Mouse (Mus musculus) intestine, postnatal 0 days (tissue): Measurements from ENCODE around the gene Cdkal1. TPM values are rescaled to one million over a fixed set of nuclear protein-coding genes. Genes with fewer than 3 reads are reported as not detected.

Experiments
- ATAC-seq: fragments of 200-750 bp; cut with Nextera tagmentation; 2 replicates; pipeline ENCODE4 v1.8.0; 2017; ENCODE audit warnings: mild to moderate bottlenecking, moderate TSS enrichment, moderate library complexity
- H3K27ac ChIP-seq: fragments of 300-500 bp; sonication (generic); 2 replicates; pipeline ENCODE4 v1.5.1; 2014; ENCODE audit warnings: mild to moderate bottlenecking, low read depth, low read length, moderate library complexity
- H3K27me3 ChIP-seq: fragments of 300-500 bp; sonication (generic); replicated peaks from 2 replicates; pipeline ENCODE4 v1.6.1; 2014; ENCODE audit warnings: low read length, mixed read lengths; ENCODE audit not compliant: control insufficient read depth, insufficient read depth
- H3K36me3 ChIP-seq: fragments of 300-500 bp; sonication (generic); 2 replicates; pipeline ENCODE4 v1.6.1; 2014; ENCODE audit warnings: mild to moderate bottlenecking, moderate library complexity; ENCODE audit not compliant: control insufficient read depth, insufficient read depth
- H3K4me1 ChIP-seq: fragments of 300-500 bp; sonication (generic); replicated peaks from 2 replicates; pipeline ENCODE4 v1.6.1; 2014; ENCODE audit warnings: antibody characterized with exemption, low read length, mixed read lengths; ENCODE audit not compliant: control insufficient read depth, insufficient read depth
- H3K4me2 ChIP-seq: fragments of 300-500 bp; sonication (generic); replicated peaks from 2 replicates; pipeline ENCODE4 v1.6.1; 2014; ENCODE audit warnings: low read depth, mild to moderate bottlenecking, moderate library complexity
- H3K4me3 ChIP-seq: fragments of 300-500 bp; sonication (generic); 2 replicates; pipeline ENCODE4 v1.5.1; 2014; ENCODE audit warnings: low read depth, low read length
- H3K9ac ChIP-seq: fragments of 300-500 bp; sonication (generic); 2 replicates; pipeline ENCODE4 v1.6.1; 2014; ENCODE audit warnings: mild to moderate bottlenecking, low read depth, low read length
- H3K9me3 ChIP-seq: fragments of 300-500 bp; sonication (generic); 2 replicates; pipeline ENCODE4 v1.6.1; 2016; ENCODE audit warnings: mixed run types; ENCODE audit not compliant: control insufficient read depth
- CTCF ChIP-seq: sonication (generic); IDR thresholded peaks from 2 replicates; pipeline ENCODE4 v1.5.1; 2016; ENCODE audit warnings: low read depth, mild to moderate bottlenecking, control low read depth, antibody characterized with exemption, moderate library complexity
- WGBS: fragments of 180-500 bp; shearing (Covaris S2); extraction: QIAGEN DNeasy Blood & Tissue Kit; methylation state at CpG from one replicate; pipeline ENCODE4 v1.1.7; 2014; 5-methylcytosine and 5-hydroxymethylcytosine counted together
- polyA plus RNA-seq: library from polyadenylated mRNA; unstranded; fragments of >200 nt; fragmentation: Nextera tagmentation; extraction: Ambion mirVana; gene quantifications from 2 replicates; pipeline ENCODE4 v1.2.1, GENCODE M21; 2015

The Cdkal1 gene
- polyA plus RNA-seq, 1 experiment from 2014 or later = 13.5 TPM

- H3K27me3 ChIP-seq = no peaks in the 10 kb centered on the region
- no peak overlapping the region for H3K9ac ChIP-seq
- H3K27ac ChIP-seq = no peak overlapping the region; the same call in 1 of the 2 replicates
- 0 out of 2 replicates have a peak, but pooled peaks cover 2% of the 10 kb centered on the region for H3K4me1 ChIP-seq
- H3K4me3 ChIP-seq = no peak overlapping the region
- no peaks in the 10 kb centered on the region for H3K36me3 ChIP-seq
- 51% methylated on average over 6 of the region's 6 CpGs for WGBS
- ATAC-seq = peak; percentile 54; the same call in 1 of the 2 replicates
- no peaks in the 10 kb centered on the region for H3K9me3 ChIP-seq
- H3K4me2 ChIP-seq = no peak overlapping the region
- TF ChIP-seq CTCF = no peak
These were observed 352.1 kb downstream of the Cdkal1 start for GRCm38 (mm10) chr13:29503147-29504044.

DNA sequence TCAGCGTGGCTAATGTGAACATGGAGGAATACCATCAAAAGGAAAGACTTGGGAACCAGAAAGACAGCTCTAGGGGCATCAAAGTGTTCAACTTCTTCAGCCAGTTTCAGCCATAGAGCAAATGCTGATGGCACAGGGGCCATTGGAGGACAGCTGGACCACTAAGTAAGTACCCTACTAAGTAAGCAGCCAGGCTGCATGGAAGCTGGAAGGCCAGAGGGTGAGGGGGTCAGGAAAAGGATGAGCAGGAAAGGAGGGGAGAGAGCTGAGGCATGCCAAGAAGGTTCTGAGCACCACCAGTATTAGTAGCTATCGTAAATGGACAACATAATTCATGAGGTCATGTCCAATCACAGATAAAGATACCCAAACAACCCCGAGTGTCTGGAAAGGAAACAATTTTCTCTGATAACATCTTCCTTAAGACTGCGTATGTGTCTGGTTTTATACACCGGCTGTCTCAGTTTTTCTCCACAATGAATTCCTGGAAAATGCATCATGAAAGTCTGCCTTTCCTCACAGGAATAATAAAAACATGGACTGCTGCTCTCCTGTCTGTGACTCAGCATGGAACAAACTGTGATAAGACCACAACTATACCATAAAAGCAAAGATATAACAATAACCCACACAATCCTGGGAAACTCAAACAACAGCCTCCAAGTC lies 352.9 kb downstream of the Cdkal1 start:
- H3K27me3 ChIP-seq = no peaks in the 10 kb centered on the region
- H3K36me3 ChIP-seq = no peaks in the 10 kb centered on the region
- no peak overlapping the region for H3K9ac ChIP-seq
- peak; percentile 87 for ATAC-seq
- 33% methylated on average over 5 of the region's 5 CpGs for WGBS
- H3K9me3 ChIP-seq = no peaks in the 10 kb centered on the region
- no peak overlapping the region; the same call in 1 of the 2 replicates for H3K27ac ChIP-seq
- H3K4me1 ChIP-seq = 0 out of 2 replicates have a peak, but pooled peaks cover 2% of the 10 kb centered on the region
- H3K4me2 ChIP-seq = no peak overlapping the region
- no peak for TF ChIP-seq CTCF
- H3K4me3 ChIP-seq = no peak overlapping the region

DNA sequence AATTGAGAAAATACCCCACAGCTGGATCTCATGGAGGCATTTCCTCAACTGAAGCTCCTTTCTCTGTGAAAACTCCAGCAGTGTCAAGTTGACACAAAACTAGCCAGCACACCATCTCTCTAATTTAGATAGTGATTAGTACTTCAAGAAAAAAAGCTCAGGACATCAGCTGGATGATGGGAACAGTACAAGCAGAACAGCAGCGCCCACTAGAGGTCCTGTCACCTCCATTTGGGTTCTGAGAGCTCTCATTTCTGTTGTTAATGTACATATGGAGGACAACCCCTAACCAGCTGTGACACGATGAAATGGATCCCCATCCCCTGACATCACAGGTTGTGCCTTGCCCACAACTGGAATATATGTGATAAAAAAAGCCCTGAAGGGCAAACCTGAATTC lies 354.3 kb downstream of the Cdkal1 start:
- Histone ChIP-seq H3K4me1 (0 out of 2 replicates have a peak, but pooled peaks cover 2% of the 10 kb centered on the region), H3K9ac (no peak overlapping the region), H3K27ac (no peak overlapping the region), H3K36me3 (no peaks in the 10 kb centered on the region), H3K27me3 (no peaks in the 10 kb centered on the region), H3K9me3 (no peaks in the 10 kb centered on the region), H3K4me3 (no peak overlapping the region), H3K4me2 (no peak overlapping the region)
- WGBS = 75% methylated on average over 2 of the region's 2 CpGs
- peak; percentile 54 for TF ChIP-seq CTCF
- no peak for ATAC-seq

DNA sequence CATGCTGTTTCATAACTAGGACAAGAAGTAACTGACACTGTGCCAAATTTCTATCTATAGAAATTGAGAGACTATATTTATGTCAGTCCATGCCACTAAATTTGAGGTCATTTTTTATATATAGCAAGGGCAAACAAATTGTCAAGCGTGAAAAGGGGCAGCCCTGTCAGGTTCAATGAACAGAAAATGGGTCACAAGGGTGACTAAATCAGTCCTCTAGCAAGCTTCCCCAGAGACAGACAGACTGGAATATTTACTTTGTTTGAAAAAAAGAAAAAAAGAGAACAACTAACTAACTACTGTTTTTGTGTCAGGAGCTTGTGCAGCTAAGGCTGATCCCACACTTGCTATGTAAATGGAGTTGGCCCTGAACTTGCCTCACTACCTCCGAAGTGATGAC lies 355.7 kb downstream of the Cdkal1 start:
- WGBS = 84% methylated on average over 2 of the region's 2 CpGs
- no peak for ATAC-seq
- H3K4me1 ChIP-seq = no peaks in the 10 kb centered on the region
- no peak overlapping the region for H3K27ac ChIP-seq
- H3K9ac ChIP-seq = no peak overlapping the region
- no peak overlapping the region for H3K4me2 ChIP-seq
- no peaks in the 10 kb centered on the region for H3K36me3 ChIP-seq
- no peak for TF ChIP-seq CTCF
- no peak overlapping the region for H3K4me3 ChIP-seq
- H3K27me3 ChIP-seq = no peaks in the 10 kb centered on the region
- no peaks in the 10 kb centered on the region for H3K9me3 ChIP-seq

DNA sequence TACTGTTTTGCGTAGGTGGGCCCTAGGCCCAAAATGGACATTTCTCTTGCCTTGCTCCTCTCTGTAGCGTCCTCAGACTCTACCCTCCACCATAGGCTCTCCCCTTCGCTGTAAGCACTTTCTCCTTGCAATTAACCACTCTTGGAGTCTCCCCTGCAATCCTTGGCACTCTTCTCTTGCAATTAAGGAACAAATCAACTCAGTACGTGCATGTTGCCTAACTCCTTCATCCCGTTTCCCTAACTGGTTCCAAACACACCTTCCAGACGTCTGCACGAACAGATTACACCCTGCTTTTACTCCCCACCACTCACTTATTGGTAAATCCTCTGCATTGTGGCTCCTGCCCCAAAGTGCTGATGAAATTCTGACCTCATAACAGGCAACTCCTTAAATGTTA lies 358.2 kb downstream of the Cdkal1 start:
- H3K4me3 ChIP-seq = no peak overlapping the region
- no peak overlapping the region for H3K27ac ChIP-seq
- no peaks in the 10 kb centered on the region for H3K36me3 ChIP-seq
- TF ChIP-seq CTCF = no peak
- no peaks in the 10 kb centered on the region for H3K4me1 ChIP-seq
- no peaks in the 10 kb centered on the region for H3K27me3 ChIP-seq
- H3K4me2 ChIP-seq = no peak overlapping the region
- no peak for ATAC-seq
- 82% methylated on average over 7 of the region's 7 CpGs for WGBS
- H3K9me3 ChIP-seq = no peaks in the 10 kb centered on the region
- no peak overlapping the region for H3K9ac ChIP-seq

DNA sequence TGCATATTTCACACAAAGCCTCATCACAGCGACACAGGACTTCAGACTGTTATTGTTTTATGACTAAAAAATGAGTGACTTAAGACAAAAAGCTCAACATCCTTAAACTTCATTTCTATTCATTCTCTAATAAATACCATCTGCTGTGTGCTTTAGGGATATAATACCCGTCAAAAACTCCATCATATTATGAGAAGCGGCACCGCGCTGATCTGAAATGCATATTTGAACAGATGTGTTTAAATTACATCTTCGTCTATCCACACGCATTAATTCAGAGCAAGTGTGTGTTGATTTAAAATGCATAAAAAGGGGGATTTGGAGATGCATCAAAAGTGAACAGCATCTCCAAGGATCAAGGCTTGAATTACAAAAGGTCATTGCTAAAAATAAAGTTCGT lies 365.1 kb downstream of the Cdkal1 start:
- no peak overlapping the region for H3K9ac ChIP-seq
- no peak for TF ChIP-seq CTCF
- H3K36me3 ChIP-seq = no peaks in the 10 kb centered on the region
- ATAC-seq = no peak
- H3K4me2 ChIP-seq = no peak overlapping the region
- H3K4me1 ChIP-seq = no peaks in the 10 kb centered on the region
- H3K4me3 ChIP-seq = no peak overlapping the region
- no peaks in the 10 kb centered on the region for H3K9me3 ChIP-seq
- 82% methylated on average over 8 of the region's 8 CpGs for WGBS
- no peaks in the 10 kb centered on the region for H3K27me3 ChIP-seq
- H3K27ac ChIP-seq = no peak overlapping the region
